ENCODE assay signal across 21 mouse cellular contexts in genomic region chr2:180824061-180824460, GRCm38 (mm10). TPM values are rescaled to one million over a fixed set of nuclear protein-coding genes. Genes with fewer than 3 reads are reported as not detected.
DNase-seq lines count a peak whose midpoint lies in the region; ATAC-seq lines count a peak whose summit lies in the region.
"Had no signal": no experiment of that assay in that cellular context is flagged by ENCODE, and none has a peak within 500 bp of the region (broad histone marks: within the 10 kb centered on the region; RNA-seq: fewer than 3 reads in every experiment).

No protein-coding gene starts in this region.

- no peak overlapping the region for H3K4me2 ChIP-seq in kidney, embryonic 15.5 days
- no peak overlapping the region for H3K4me2 ChIP-seq in neural tube, embryonic 13.5 days
- H3K4me2 ChIP-seq: heart, embryonic 13.5 days; intestine, embryonic 15.5 days; liver, embryonic 13.5 days; stomach, embryonic 15.5 days had no signal

- ATAC-seq in kidney, embryonic 15.5 days (replicated peaks; ENCODE audit: low FRiP score), result peak; percentile 47; the same call in 1 of the 2 replicates
- ATAC-seq in neural tube, embryonic 13.5 days (ENCODE audit: low read depth), result no peak
- ATAC-seq: intestine, embryonic 15.5 days had no signal

- H3K4me3 ChIP-seq in kidney, embryonic 15.5 days (replicated peaks), result no peak overlapping the region
- H3K4me3 ChIP-seq in neural tube, embryonic 13.5 days, result no peak overlapping the region
- H3K4me3 ChIP-seq: heart, embryonic 13.5 days; intestine, embryonic 15.5 days; limb, embryonic 10.5 days; liver, embryonic 13.5 days; stomach, embryonic 15.5 days had no signal

- H3K27ac ChIP-seq in kidney, embryonic 15.5 days, result 0 out of 2 replicates have a peak overlapping the region, but pooled peaks have one; percentile 9
- peak overlapping the region; percentile 94 for H3K27ac ChIP-seq in neural tube, embryonic 13.5 days (replicated peaks)
- H3K27ac ChIP-seq: heart, embryonic 13.5 days; intestine, embryonic 15.5 days; limb, embryonic 10.5 days; liver, embryonic 13.5 days; stomach, embryonic 15.5 days had no signal

- whole genome bisulfite sequencing in kidney, embryonic 15.5 days, result 46% methylated on average over 4 of the region's 4 CpGs
- 72% methylated on average over 4 of the region's 4 CpGs for WGBS in neural tube, embryonic 13.5 days

- H3K9ac ChIP-seq in kidney, embryonic 15.5 days, result no peak overlapping the region
- no peak overlapping the region for H3K9ac ChIP-seq in neural tube, embryonic 13.5 days
- H3K9ac ChIP-seq: heart, embryonic 13.5 days; intestine, embryonic 15.5 days; liver, embryonic 13.5 days; stomach, embryonic 15.5 days had no signal

- intact Hi-C loops in left cerebral cortex, postnatal 14 days (cut with DNase I), result loop anchor here (2.0 to 5.0 kb wide), 2 partner anchors 37 to 67 kb away; no protein-coding TSS in a partner anchor
- intact Hi-C loops in heart, postnatal 36 days (cut with DNase I), result no loop called here

- DNase-seq in kidney, postnatal 14 days, result no peak
- DNase-seq in neural tube, embryonic 10.5 days (ENCODE audit: extremely low spot score, low spot score), result no peak
- peak; percentile 48 to 67 for DNase-seq in left cerebral cortex, postnatal 14 days (ENCODE audit: low spot score in 2 of 2)
- peak; percentile 38 for DNase-seq in right cerebral cortex, postnatal 14 days
- DNase-seq in heart, postnatal 36 days, result no peak
- no peak for DNase-seq in gastrocnemius, postnatal 4 days (ENCODE audit: low spot score in 2 of 2)
- DNase-seq: adrenal gland, adult 8-10 months; gastrocnemius, postnatal 25 days; kidney, postnatal 36 days; liver, embryonic 13.5 days; thymus, postnatal 4 days had no signal

- peaks cover 29% of the 10 kb centered on the region for H3K4me1 ChIP-seq in kidney, embryonic 15.5 days
- peaks cover 35% of the 10 kb centered on the region for H3K4me1 ChIP-seq in neural tube, embryonic 13.5 days (replicated peaks)
- H3K4me1 ChIP-seq: intestine, embryonic 15.5 days; liver, embryonic 13.5 days; stomach, embryonic 15.5 days had no signal

- H3K9me3 ChIP-seq in kidney, embryonic 15.5 days (replicated peaks), result no peaks in the 10 kb centered on the region
- H3K9me3 ChIP-seq in neural tube, embryonic 13.5 days, result no peaks in the 10 kb centered on the region
- H3K9me3 ChIP-seq: G1E; heart, embryonic 13.5 days; intestine, embryonic 15.5 days; limb, embryonic 10.5 days; liver, embryonic 13.5 days; stomach, embryonic 15.5 days had no signal

- no peaks in the 10 kb centered on the region for H3K36me3 ChIP-seq in kidney, embryonic 15.5 days
- no peaks in the 10 kb centered on the region for H3K36me3 ChIP-seq in neural tube, embryonic 13.5 days
- H3K36me3 ChIP-seq: G1E; heart, embryonic 13.5 days; intestine, embryonic 15.5 days; limb, embryonic 10.5 days; liver, embryonic 13.5 days; stomach, embryonic 15.5 days had no signal

- H3K27me3 ChIP-seq in kidney, embryonic 15.5 days, result no peaks in the 10 kb centered on the region
- no peaks in the 10 kb centered on the region for H3K27me3 ChIP-seq in neural tube, embryonic 13.5 days
- H3K27me3 ChIP-seq: intestine, embryonic 15.5 days; liver, embryonic 13.5 days; stomach, embryonic 15.5 days had no signal

RNA-seq across cellular contexts. Expression of gene Bhlhe23, which starts 47.4 kb away (rescaled TPM):
- not detected in 2 replicates for polyA plus RNA-seq in kidney, embryonic 15.5 days (2015; fragmentation: Nextera tagmentation; extraction: Ambion mirVana)
- 4.2 and 4.3 TPM in 2 replicates for polyA plus RNA-seq in neural tube, embryonic 13.5 days (2015; fragmentation: Nextera tagmentation; extraction: Ambion mirVana)
- not detected for total RNA-seq in left cerebral cortex, postnatal 14 days (2021)
- not detected for total RNA-seq in heart, postnatal 36 days (2021)
- total RNA-seq in gastrocnemius, postnatal 4 days (2021), result not detected
- total RNA-seq: adrenal gland, adult 8-10 months; gastrocnemius, postnatal 25 days; hematopoietic stem cell, adult 5-6 weeks; megakaryocyte progenitor cell, adult 5-6 weeks had no signal
- polyA plus RNA-seq: G1E; heart, embryonic 13.5 days; intestine, embryonic 15.5 days; limb, embryonic 10.5 days; liver, embryonic 13.5 days; lung, embryonic 16.5 days had no signal

Comparison
In these comparisons a context has a peak if more than half of its experiments do, and no peak if none do; other contexts are left out.
1. DNase-seq: peak in left cerebral cortex, postnatal 14 days (2 of 2) and right cerebral cortex, postnatal 14 days (single experiment); none in kidney, postnatal 14 days (single experiment), neural tube, embryonic 10.5 days (single experiment), heart, postnatal 36 days (0 of 2) and gastrocnemius, postnatal 4 days (0 of 2).